Mouse (Mus musculus): Measurements from ENCODE around the gene Srpk2. TPM values are rescaled to one million over a fixed set of nuclear protein-coding genes. Genes with fewer than 3 reads are reported as not detected.

Gene Srpk2
- polyA plus RNA-seq, 1 experiment from 2014 or later = 44.1 TPM

GRCm38 (mm10) chr5:23697457-23697856, 13.0 kb upstream of the Srpk2 start:
- H3K4me3 ChIP-seq = no peak overlapping the region
- no peaks in the 10 kb centered on the region for H3K27me3 ChIP-seq (ENCODE audit: low read depth, poor library complexity, severe bottlenecking)
- 86% methylated on average over 1 of the region's 1 CpGs for WGBS
- peaks cover 67% of the 10 kb centered on the region for H3K36me3 ChIP-seq
- H3K4me1 ChIP-seq = no peaks in the 10 kb centered on the region
- no peak overlapping the region for H3K27ac ChIP-seq
- DNase-seq (ENCODE audit: low spot score) = no peak
- peaks cover 12% of the 10 kb centered on the region; the same call in 1 of the 2 replicates for H3K9me3 ChIP-seq (replicated peaks)

DNA sequence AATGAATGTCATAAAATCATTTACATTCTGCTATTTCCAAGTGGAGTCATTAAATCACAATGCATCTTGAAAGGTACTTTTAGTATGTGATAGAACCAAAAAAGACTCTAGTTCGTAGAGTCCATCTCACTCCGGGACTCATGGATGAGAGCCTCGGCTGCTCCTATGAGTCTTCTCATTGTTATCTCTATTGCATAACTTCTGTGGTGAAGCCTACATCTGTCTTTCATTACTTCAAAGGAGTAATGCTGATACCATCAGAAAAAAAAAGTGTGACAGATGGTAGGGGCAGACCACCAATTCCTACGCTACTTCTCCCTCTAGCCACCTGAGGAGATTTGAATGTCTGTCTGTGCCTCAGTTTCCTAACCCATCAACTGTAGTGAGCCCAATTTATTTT, 986 bp downstream of the Srpk2 start:
- H3K9me3 ChIP-seq (replicated peaks) = no peaks in the 10 kb centered on the region
- no peak overlapping the region for H3K4me3 ChIP-seq
- no peak for DNase-seq (ENCODE audit: low spot score)
- 83% methylated on average over 4 of the region's 4 CpGs for WGBS
- H3K27ac ChIP-seq = no peak overlapping the region
- no peaks in the 10 kb centered on the region for H3K4me1 ChIP-seq
- H3K36me3 ChIP-seq = no peaks in the 10 kb centered on the region
- H3K27me3 ChIP-seq (ENCODE audit: low read depth, poor library complexity, severe bottlenecking) = no peaks in the 10 kb centered on the region

- H3K9me3 ChIP-seq (replicated peaks) = no peaks in the 10 kb centered on the region
- WGBS = 73% methylated on average over 3 of the region's 3 CpGs
Observed at GRCm38 (mm10) chr5:23679006-23679405, 5.4 kb downstream of the Srpk2 start.

DNA sequence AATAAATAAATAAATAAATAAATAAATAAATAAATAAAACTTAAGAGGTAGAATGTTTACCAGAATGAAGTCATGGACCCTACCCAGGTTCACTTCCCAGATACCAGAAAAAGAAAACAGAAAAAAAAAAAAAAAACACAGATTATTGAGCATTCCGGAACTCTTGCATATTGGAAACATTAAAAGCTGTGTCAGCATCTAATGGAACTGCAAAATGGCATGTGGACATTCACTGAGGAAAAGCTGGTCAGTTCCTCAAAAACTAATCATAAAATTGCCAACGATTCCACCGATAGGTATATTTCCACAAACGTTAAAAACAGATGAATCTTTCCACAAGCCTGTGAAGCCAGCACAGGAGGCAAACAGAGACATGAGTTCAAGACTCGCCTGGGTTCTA, 6.5 kb downstream of the Srpk2 start:
- H3K36me3 ChIP-seq = no peaks in the 10 kb centered on the region
- H3K4me1 ChIP-seq = peaks cover 13% of the 10 kb centered on the region
- H3K9me3 ChIP-seq (replicated peaks) = no peaks in the 10 kb centered on the region
- no peak overlapping the region for H3K27ac ChIP-seq
- WGBS = 92% methylated on average over 5 of the region's 5 CpGs
- no peak for DNase-seq (ENCODE audit: low spot score)
- H3K27me3 ChIP-seq (ENCODE audit: low read depth, poor library complexity, severe bottlenecking) = no peaks in the 10 kb centered on the region
- H3K4me3 ChIP-seq = no peak overlapping the region

More at GRCm38 (mm10) chr5:23679006-23679405, 5.4 kb downstream of the Srpk2 start:
- no peak for DNase-seq (ENCODE audit: low spot score)
- no peaks in the 10 kb centered on the region for H3K27me3 ChIP-seq (ENCODE audit: low read depth, poor library complexity, severe bottlenecking)
- no peaks in the 10 kb centered on the region for H3K36me3 ChIP-seq
- H3K27ac ChIP-seq = no peak overlapping the region
- peaks cover 13% of the 10 kb centered on the region for H3K4me1 ChIP-seq
- H3K4me3 ChIP-seq = no peak overlapping the region

DNA sequence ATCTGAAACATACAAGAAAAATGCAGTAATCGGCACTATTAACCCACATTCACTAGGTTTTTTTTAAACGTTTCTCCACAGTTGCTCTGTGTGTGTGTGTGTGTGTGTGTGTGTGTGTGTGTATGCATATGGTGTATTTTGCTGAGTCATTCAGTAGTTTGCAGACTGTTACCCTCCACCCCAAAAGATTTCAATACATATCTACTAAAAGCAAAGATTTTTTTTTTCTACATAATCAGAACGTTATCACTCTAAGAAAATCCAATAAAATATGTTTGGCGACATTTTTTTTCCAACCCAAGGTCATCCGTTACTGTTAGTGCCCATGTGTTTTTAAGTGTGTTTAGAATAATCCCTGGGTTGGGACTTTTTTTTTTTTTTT, 7.4 kb downstream of the Srpk2 start:
- H3K27me3 ChIP-seq (ENCODE audit: low read depth, poor library complexity, severe bottlenecking) = no peaks in the 10 kb centered on the region
- 78% methylated on average over 5 of the region's 5 CpGs for WGBS
- peaks cover 15% of the 10 kb centered on the region for H3K4me1 ChIP-seq
- H3K9me3 ChIP-seq (replicated peaks) = no peaks in the 10 kb centered on the region
- H3K36me3 ChIP-seq = no peaks in the 10 kb centered on the region
- no peak for DNase-seq (ENCODE audit: low spot score)
- no peak overlapping the region for H3K27ac ChIP-seq
- no peak overlapping the region for H3K4me3 ChIP-seq

- H3K36me3 ChIP-seq = no peaks in the 10 kb centered on the region
- 7% methylated on average over 41 of the region's 41 CpGs for WGBS
- H3K27me3 ChIP-seq (ENCODE audit: low read depth, poor library complexity, severe bottlenecking) = no peaks in the 10 kb centered on the region
- peak overlapping the region; percentile 92 for H3K4me3 ChIP-seq
- peak overlapping the region; percentile 91 for H3K27ac ChIP-seq
- H3K4me1 ChIP-seq = peaks cover 15% of the 10 kb centered on the region
- H3K9me3 ChIP-seq (replicated peaks) = no peaks in the 10 kb centered on the region
- no peak for DNase-seq (ENCODE audit: low spot score)
Observed at GRCm38 (mm10) chr5:23676156-23677071, 8.0 kb downstream of the Srpk2 start.

GRCm38 (mm10) chr5:23675499-23676155, 8.8 kb downstream of the Srpk2 start:
- Histone ChIP-seq H3K4me3 (peak overlapping the region; percentile 92), H3K9me3 (replicated peaks) (no peaks in the 10 kb centered on the region), H3K27me3 (ENCODE audit: low read depth, poor library complexity, severe bottlenecking) (no peaks in the 10 kb centered on the region), H3K27ac (peak overlapping the region; percentile 91), H3K4me1 (peaks cover 15% of the 10 kb centered on the region), H3K36me3 (no peaks in the 10 kb centered on the region)
- DNase-seq (ENCODE audit: low spot score) = peak; percentile 88
- under 1% methylated on average over 89 of the region's 95 CpGs for WGBS

DNA sequence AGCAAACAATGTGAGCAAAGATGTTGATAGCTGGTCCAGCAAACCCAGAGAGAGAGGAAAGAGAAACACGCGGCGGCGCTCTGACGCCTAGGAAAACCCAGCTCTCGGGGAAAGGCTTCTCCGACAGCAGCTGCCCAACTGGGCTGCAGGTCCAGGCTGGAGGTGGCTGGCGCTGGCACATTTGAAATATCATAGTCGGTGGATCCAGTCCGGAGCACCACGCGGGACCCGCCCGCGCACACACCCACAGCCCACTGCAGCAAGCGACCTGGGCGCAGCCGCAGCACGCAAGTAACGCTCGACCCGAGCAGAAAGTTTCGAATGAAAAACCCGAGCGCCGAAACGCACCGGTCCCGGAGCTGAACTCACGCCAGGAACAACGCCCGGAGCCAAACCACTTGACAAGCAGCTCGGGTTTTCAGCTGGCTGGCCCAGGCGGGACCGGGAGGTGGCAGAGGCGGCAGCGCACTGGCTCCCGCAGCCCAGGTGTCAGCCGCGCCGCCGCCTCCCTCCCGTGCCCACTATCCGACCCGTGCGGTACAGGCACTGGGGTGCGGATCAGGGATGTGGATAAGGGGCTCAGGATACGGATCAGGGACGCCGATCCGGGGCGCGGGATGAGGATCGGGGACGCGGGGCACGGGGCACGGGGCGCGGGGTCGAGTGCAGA, 9.5 kb downstream of the Srpk2 start:
- WGBS = under 1% methylated on average over 61 of the region's 61 CpGs
- peak; percentile 79 for DNase-seq (ENCODE audit: low spot score)
- Histone ChIP-seq H3K9me3 (replicated peaks) (no peaks in the 10 kb centered on the region), H3K36me3 (no peaks in the 10 kb centered on the region), H3K27ac (peak overlapping the region; percentile 91), H3K4me3 (peak overlapping the region; percentile 92), H3K4me1 (peaks cover 15% of the 10 kb centered on the region), H3K27me3 (ENCODE audit: low read depth, poor library complexity, severe bottlenecking) (no peaks in the 10 kb centered on the region)

- no peak for DNase-seq (ENCODE audit: low spot score)
- Histone ChIP-seq H3K4me3 (no peak overlapping the region), H3K27me3 (ENCODE audit: low read depth, poor library complexity, severe bottlenecking) (no peaks in the 10 kb centered on the region), H3K27ac (no peak overlapping the region), H3K4me1 (peaks cover 15% of the 10 kb centered on the region), H3K9me3 (replicated peaks) (no peaks in the 10 kb centered on the region), H3K36me3 (peaks cover 3% of the 10 kb centered on the region; the same call in 1 of the 2 replicates)
- WGBS = 74% methylated on average over 7 of the region's 7 CpGs
Observed at GRCm38 (mm10) chr5:23672136-23672535, 12.3 kb downstream of the Srpk2 start.

GRCm38 (mm10) chr5:23670880-23671279, 13.5 kb downstream of the Srpk2 start:
- H3K4me3 ChIP-seq = no peak overlapping the region
- no peaks in the 10 kb centered on the region for H3K9me3 ChIP-seq (replicated peaks)
- peaks cover 3% of the 10 kb centered on the region; the same call in 1 of the 2 replicates for H3K36me3 ChIP-seq
- 88% methylated on average over 4 of the region's 4 CpGs for WGBS
- peaks cover 10% of the 10 kb centered on the region; the same call in 1 of the 2 replicates for H3K4me1 ChIP-seq
- no peak for DNase-seq (ENCODE audit: low spot score)
- no peaks in the 10 kb centered on the region for H3K27me3 ChIP-seq (ENCODE audit: low read depth, poor library complexity, severe bottlenecking)
- H3K27ac ChIP-seq = no peak overlapping the region

DNA sequence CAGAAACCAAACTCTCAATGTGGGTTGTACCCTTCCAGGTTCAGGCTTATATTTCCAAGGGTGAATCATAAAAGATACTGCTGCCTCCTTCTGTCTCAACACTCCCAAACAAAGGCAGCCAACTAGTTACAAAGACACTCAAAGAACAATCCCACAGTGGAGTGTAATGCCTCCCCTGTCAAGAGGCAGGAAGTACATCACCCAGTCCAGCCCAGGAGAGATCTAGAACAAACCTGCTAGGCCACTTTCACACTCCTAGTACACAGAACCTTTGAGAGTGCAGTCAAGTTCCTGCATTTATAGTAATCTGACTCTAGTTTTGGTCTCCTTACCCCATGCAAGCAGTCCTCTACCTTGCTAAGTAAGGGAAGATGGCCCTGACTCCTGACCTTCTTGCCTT, 18.5 kb downstream of the Srpk2 start:
- Histone ChIP-seq H3K9me3 (replicated peaks) (no peaks in the 10 kb centered on the region), H3K4me1 (no peaks in the 10 kb centered on the region), H3K36me3 (peaks cover 3% of the 10 kb centered on the region; the same call in 1 of the 2 replicates), H3K4me3 (no peak overlapping the region), H3K27me3 (ENCODE audit: low read depth, poor library complexity, severe bottlenecking) (no peaks in the 10 kb centered on the region), H3K27ac (no peak overlapping the region)
- DNase-seq (ENCODE audit: low spot score) = no peak

DNA sequence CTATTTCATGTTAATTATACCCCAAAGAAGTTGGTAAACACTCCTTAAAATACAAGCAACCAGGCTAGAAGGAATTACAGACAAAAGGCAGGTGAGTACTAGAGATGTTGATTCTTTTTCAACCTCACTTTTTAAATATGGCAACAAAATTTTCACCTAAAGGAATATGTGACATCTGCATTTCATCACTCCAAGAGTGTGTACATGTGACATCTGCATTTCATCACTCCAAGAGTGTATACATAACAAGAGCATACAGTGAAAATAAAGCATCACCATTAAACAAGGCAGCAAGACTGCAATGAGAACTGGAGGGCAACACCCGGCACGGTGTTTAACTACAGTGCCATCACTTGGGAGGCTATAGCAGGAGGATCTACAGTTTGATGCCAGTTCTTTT, 23.2 kb downstream of the Srpk2 start:
- no peak for DNase-seq (ENCODE audit: low spot score)
- Histone ChIP-seq H3K27ac (no peak overlapping the region), H3K36me3 (no peaks in the 10 kb centered on the region), H3K27me3 (ENCODE audit: low read depth, poor library complexity, severe bottlenecking) (no peaks in the 10 kb centered on the region), H3K9me3 (replicated peaks) (no peaks in the 10 kb centered on the region), H3K4me1 (no peaks in the 10 kb centered on the region), H3K4me3 (no peak overlapping the region)
- 92% methylated on average over 2 of the region's 2 CpGs for WGBS

DNA sequence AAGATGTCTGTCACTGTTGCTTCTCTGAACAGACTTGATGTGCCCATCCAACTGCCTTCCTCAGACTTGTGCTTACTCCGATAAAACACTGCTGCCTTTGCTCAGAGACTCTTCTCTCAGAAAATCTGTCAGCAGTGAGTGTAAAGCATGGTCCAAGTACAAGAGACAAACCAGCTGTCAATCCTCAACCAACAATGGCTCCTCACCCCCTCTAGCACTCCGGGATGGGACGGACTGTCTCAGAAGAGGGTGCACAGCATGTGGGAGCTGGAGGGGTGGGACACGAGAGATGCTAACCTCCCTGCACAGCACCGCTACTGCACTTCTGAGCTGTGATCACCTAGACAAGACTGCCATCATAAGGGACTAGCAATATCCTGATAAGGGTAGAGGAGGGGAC, 26.4 kb downstream of the Srpk2 start:
- 92% methylated on average over 5 of the region's 5 CpGs for WGBS
- Histone ChIP-seq H3K4me1 (peaks cover 3% of the 10 kb centered on the region; the same call in 1 of the 2 replicates), H3K4me3 (no peak overlapping the region), H3K36me3 (no peaks in the 10 kb centered on the region), H3K27me3 (ENCODE audit: low read depth, poor library complexity, severe bottlenecking) (no peaks in the 10 kb centered on the region), H3K9me3 (replicated peaks) (no peaks in the 10 kb centered on the region), H3K27ac (no peak overlapping the region)
- DNase-seq (ENCODE audit: low spot score) = no peak

Data from limb, embryonic 10.5 days (tissue).